Mouse (Mus musculus) megakaryocyte, adult 5-6 weeks (primary cell): ENCODE measurements around the gene Sdhd. TPM values are rescaled to one million over a fixed set of nuclear protein-coding genes. Genes with fewer than 3 reads are reported as not detected.
"Not testable (repeated sequence)": the region's sequence is repeated elsewhere in the genome, so short reads cannot be mapped to it uniquely, and the experiment has no call there.

Experiments
- ATAC-seq: 2 replicates; pipeline ENCODE4 v1.8.0; 2016; ENCODE audit warnings: mild to moderate bottlenecking, inconsistent platforms; ENCODE audit not compliant: poor library complexity, severe bottlenecking
- total RNA-seq, 2 experiments: library from RNA; stranded (forward) in 1 of 2; stranded (reverse) in 1 of 2; fragments of 153-499, 151-499 nt in 1 of 2; fragments of 221-1000, 200-1000 nt in 1 of 2; gene quantifications; 2 replicates each; pipeline versions ENCODE4 v1.2.3 to v1.2.4; 2015 to 2017

Gene Sdhd
- total RNA-seq (2015) (165 and 185 TPM in 2 replicates), total RNA-seq (2017) (130 and 132 TPM in 2 replicates)

DNA sequence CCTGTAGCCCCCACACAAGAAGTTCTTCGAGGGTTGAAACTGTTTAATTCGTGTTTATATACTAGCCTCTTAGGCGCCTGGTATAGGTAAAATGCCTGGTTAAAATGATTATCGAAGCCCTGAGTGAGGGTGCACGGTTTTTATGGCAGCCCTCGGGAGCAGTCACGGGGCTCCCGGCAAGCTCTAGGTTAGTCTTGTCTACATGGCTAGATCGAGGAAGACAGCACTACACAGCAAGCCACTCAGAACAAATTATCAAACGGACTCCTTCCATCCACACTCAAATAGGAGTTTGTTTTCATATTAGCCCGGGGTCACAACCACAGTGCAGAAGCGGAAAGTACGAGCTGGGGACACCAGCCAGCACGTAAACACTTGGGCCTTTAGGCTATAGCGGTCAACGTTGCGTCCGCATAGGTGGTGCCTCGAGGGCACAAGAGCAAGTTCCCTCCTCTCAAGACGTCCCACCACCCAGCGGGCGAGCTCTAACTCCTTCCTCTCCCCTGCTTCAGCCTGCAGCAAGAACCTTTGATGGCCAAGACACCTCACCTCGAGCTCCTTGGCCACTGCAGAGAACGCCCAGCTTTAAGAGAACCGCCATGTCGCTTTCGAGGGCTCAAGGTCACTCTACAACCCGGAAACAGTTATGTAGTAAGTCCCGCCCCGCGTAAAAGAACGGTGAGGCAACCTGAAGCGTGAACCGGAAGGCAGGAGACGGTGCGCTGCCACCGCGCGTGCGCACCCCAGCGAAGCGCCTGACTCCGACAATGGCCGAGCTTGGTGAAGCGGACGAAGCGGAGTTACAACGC lies at the start of gene Sdhd, which contains the start of gene Timm8b:
Gene Sdhd (minus strand): TSS at position 624 of the 809 bp plus-strand sequence.
Gene Timm8b (plus strand): TSS at position 722 of the 809 bp plus-strand sequence.
- peak; percentile 93 for ATAC-seq

- ATAC-seq, result no peak
Measured at GRCm38 (mm10) chr9:50650503-50650902, 46.9 kb upstream of the Sdhd start.

GRCm38 (mm10) chr9:50646826-50647370 lies 43.3 kb upstream of the Sdhd start:
- no peak for ATAC-seq

DNA sequence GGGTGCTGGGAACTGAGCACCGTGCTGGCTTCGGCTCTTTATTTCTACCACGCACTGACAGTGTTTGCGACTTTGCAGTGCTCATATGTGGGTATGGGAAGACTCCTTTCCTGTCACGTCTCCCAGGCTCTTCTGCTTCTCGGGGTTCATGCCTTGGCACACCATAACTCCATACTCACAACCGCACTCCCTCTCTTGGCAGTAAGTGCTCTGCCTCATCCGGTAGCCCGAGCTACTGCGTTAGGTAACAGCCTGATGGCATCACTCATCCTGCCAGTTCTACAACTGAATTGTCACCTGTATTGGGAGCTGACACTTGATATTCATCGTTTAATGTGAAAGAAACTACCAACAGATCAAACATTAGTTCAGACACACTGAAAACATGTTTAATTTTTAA lies 30.7 kb upstream of the Sdhd start:
- ATAC-seq, result no peak

DNA sequence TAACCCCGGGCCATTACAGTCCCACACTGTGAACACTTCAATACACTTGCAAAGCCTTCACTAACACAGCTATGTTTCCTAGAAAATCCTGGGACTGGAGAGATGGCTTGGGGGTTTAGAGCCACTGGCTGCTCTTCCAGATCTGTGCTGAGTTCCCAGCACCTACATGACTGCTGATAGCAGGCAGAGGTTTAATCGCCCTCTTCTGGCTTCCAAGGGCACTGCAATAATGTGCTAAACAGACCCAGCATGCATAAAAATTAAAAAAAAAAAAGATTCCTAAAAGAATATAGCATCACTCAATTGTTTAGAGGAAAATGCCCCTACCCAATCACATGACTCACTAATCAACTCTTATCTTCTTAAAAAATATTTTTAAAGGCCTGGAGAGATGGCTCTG lies 29.4 kb upstream of the Sdhd start:
- ATAC-seq, result peak; percentile 57; the same call in 1 of the 2 replicates

GRCm38 (mm10) chr9:50632016-50632688 lies 28.5 kb upstream of the Sdhd start:
- ATAC-seq, result no peak

DNA sequence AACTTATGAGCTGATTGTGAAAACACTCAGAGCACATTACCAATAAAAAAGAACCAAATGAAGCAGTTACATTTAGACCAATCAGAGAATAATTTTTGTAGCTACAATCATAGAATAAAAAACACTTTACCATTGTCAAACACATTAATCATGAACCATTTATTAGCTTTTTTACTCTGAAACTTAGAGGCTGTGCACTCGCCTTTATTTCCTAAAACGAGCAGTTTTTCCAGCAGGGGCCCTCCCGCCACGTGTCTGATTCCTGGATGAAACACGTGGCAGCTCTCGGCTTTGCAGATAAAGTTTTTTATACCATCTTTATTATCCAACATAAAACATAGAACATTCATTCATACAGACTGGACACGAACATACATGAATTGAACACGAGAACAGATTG lies 27.3 kb upstream of the Sdhd start:
- not testable (repeated sequence) for ATAC-seq

GRCm38 (mm10) chr9:50617794-50618330 lies 14.2 kb upstream of the Sdhd start:
- no peak for ATAC-seq

GRCm38 (mm10) chr9:50616766-50617603 lies 13.4 kb upstream of the Sdhd start, which contains the start of the genes Pih1d2 and Nkapd1:
Gene Pih1d2 (plus strand): TSS chr9:50617321.
Gene Nkapd1 (minus strand): TSS chr9:50617464.
- peak; percentile 92 for ATAC-seq

DNA sequence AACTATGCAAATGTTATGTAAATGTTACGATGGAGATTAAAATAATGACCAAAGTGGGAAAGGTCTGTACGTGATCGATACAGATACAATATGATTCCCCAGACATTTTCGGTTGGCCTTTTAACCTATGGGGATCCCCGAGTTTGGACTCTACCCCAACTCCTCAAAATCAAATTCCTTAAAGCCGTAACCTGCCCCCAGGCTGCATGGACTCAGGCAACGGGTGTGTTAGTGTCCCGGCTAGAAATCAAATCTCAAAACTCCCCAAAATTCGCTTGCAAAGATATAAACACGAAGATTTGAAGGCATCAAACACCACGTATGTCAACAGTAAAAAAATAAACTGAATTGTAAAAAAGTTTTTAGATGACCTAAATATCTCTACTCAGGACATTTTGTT lies 12.5 kb upstream of the Sdhd start:
- ATAC-seq, result no peak

- no peak for ATAC-seq
Measured at GRCm38 (mm10) chr9:50612115-50612514, 8.5 kb upstream of the Sdhd start.

DNA sequence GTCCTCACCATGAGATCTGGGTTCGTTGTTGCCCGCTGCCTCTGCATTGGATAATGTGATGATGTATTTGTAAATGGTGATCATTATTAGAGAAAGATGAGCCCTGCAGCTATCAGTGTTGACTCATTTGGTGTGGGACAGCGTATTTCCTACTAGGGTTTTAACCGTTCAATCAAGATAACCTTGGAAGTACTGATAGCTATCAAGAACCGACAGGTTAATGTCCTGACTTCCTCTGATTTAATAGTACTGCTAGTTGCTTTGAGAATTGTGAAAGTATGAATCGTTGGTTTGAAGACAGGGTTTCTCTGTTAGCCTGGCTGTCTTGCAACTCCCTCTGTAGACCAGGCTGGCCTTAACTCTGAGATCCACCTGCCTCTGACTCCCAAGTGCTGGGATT lies 726 bp upstream of the Sdhd start:
- peak; percentile 13 for ATAC-seq

GRCm38 (mm10) chr9:50603998-50604324 lies 349 bp upstream of the Sdhd start:
- no peak for ATAC-seq

DNA sequence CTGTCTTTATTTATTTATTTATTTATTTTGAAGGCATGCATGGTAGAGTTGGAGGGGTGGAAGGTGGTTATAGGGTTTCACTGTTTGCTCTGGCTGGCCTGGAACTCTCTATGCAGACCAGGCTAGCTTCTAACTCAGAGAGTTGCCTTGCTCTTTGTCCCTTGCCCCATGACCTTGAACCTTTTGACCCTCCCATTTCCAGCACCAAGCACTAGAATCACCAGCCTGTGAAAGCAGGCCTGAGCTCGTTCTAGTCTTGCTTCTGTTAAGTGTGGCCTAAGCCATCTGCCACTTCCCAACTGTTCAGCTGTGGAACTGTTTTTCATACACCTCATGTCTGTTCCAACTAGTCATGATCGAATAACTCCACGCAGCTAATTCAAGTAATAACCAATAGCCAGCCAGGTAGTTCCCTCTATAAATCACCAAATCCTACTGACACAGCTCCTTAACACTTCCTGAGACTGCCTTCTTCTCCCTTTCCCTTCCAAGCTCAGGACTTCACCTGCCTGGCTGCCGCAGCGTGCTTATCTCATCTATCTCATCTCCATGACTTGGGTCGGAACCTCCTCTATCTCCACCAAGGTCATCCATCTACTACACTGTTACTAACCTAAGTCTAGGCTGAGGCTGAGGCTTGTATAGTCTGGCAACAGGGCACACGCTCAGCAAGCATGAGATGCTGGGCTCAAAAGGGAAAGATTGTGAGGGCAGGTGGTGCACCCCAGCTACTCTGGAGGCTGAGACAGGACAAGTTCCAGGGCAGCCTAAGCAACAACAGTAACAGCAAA lies 1.4 kb downstream of the Sdhd start:
- no peak for ATAC-seq

DNA sequence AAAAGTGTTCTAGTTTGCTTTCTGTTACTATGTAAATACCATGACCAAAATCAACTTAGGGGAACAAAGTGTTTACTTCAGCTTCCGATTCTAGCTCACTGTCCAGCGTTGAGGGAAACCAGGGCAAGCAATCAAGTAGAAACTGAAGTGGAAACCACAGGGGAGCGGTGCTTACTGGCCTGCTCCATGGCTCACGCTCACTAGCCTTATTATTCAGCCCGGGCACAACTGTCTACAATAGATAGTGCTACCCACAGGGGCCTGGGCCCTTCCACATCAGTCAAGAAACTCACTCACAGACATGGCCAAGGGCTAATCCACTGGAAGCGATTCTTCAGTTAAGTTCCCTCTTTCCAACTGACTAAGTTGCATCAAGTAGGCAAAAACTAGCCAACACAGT lies 2.1 kb downstream of the Sdhd start:
- ATAC-seq, result no peak

DNA sequence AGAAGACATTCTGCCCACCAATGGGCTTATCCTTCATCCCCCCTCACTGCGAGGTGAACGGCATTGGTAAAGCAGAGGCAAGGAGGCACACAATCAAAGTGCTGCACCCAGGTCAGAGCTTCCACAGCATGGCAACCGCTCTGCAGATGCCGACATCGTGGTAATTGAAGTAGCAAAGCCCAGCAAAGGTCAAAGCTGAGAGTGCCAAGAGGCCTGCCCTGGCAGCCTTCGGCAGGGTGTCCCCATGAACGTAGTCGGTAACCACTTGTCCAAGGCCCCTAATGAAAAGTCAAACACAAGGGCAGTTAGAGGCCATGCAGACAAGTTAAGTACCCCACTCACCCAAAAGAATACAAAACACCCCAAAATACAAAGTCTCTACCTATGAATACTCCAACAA lies 6.6 kb downstream of the Sdhd start:
- ATAC-seq, result no peak

DNA sequence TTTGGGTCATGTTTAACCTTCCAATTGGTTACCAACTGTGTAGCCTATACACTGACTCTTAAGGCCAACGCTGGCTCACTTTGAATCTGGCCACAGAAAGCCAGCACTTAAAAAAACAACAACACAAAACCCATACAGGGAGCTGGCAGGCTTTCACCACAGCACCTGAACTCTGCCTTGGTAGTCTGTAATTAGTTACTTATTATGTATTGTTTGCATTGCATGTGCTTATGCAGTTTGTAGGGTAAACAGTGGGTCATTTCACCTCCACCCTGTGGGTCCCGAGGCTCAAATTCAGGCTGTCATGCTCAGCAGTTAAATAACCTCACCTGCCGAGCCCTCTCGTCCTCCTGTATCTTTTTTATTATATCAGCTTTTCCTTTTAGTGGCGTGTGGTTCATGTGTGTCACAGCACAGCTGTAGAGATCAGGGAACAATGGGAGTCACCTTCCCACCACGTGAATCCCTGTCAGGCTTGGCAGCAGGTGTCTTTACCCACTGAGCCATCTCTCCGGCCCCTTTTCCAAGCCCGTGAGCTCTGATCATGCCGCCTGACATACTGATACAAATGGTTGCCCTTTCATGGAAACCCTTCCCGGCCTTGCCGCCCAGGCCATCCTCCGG lies 8.7 kb downstream of the Sdhd start:
- no peak for ATAC-seq

- peak; percentile 58 for ATAC-seq
Measured at GRCm38 (mm10) chr9:50593544-50593943, 10.1 kb downstream of the Sdhd start.

DNA sequence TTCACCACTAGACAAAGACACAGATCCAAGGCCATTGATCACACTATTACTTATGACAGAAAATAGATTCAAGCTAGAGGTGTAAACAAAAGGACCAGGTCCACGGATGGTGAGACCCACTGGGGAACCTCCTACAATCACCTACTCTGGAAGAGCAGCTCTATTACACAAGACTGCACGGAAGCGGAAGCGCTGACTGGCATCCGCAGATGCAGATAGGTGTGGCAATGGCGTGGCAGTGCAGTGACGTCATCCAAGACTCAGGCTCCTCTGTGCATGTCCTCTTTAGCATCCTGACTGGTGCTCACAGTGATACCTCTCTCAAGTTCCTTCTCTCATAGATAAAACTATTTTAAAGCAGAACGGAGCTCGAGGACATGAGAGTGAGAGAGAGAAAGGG lies 10.7 kb downstream of the Sdhd start:
- ATAC-seq, result peak; percentile 87
